Mouse (Mus musculus) bone marrow macrophage, adult 2 months (primary cell): ENCODE results near the gene 1600015I10Rik. TPM values are rescaled to one million over a fixed set of nuclear protein-coding genes. Genes with fewer than 3 reads are reported as not detected.

Experiments
- H3K27ac ChIP-seq: 2 replicates; pipeline ENCODE4 v1.5.1; 2012; ENCODE audit warnings: low read depth, low read length; ENCODE audit not compliant: insufficient read depth
- H3K4me1 ChIP-seq: 2 replicates; pipeline ENCODE4 v1.6.1; 2012; ENCODE audit warnings: low read length; ENCODE audit not compliant: control insufficient read depth, insufficient read depth
- H3K4me3 ChIP-seq: 2 replicates; pipeline ENCODE4 v1.5.1; 2012; ENCODE audit warnings: mild to moderate bottlenecking, low read length, moderate library complexity; ENCODE audit not compliant: insufficient read depth
- CTCF ChIP-seq: IDR thresholded peaks from 2 replicates; pipeline ENCODE4 v1.5.1; 2012; ENCODE audit warnings: low read depth, mild to moderate bottlenecking, low read length, moderate library complexity
- POLR2A ChIP-seq: IDR thresholded peaks from 2 replicates; pipeline ENCODE4 v1.6.1; 2012; ENCODE audit warnings: mild to moderate bottlenecking, low read depth, low read length, borderline replicate concordance
- polyA plus RNA-seq: library from polyadenylated mRNA; stranded (reverse); fragments of >200 nt; gene quantifications from 2 replicates; pipeline ENCODE4 v1.2.4, GENCODE M21; 2012; ENCODE audit not compliant: missing spikeins, insufficient read depth, insufficient read length

Gene 1600015I10Rik
- polyA plus RNA-seq, 1 experiment, result not detected

DNA sequence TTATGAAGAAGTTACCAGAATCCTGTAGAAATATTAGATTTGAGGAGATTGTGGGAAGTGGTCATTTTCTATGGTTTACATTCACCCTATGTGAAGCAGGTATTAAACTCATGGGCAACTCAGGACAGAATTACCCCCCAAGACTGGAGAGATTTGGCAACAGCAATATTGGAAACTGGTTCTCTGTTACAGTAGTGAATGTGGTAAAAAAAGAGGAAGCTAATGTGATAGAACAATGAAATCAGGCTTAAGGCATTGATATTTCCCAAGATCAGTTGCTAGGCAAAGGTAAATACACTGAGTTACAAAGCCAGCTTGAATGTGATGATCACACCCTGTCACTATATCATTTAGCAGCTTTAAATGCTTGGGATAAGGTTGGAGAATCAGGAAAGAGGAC is 38.2 kb downstream of the 1600015I10Rik start:
- Histone ChIP-seq H3K4me1 (no peaks in the 10 kb centered on the region), H3K4me3 (no peak overlapping the region), H3K27ac (no peak overlapping the region)
- TF ChIP-seq CTCF (no peak), POLR2A (no peak)

DNA sequence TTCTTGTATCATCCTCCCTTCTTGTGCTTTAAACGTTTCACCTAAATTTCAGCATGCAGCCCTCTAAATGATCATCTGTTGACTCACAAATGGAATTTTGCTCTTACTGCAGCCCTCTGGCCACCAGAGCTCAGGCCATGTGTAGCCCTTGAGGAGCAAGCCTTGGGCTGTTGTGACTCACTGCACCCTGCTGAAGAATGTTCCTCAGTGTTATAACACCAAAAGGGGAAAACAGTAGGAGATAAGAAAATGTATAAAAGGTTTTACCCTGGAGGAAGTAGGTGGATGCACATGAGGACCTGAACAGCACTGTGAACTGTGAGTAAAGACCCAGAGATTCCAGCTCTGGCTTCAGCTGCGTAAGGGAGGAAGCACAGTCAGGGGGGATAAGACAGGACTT is 45.0 kb downstream of the 1600015I10Rik start, which contains the start of gene Doxl2:
TSS of gene Doxl2 (plus strand) at position 301 of the 400 bp plus-strand sequence.
- H3K27ac ChIP-seq, result no peak within 1 kb of the TSS
- no peak for TF ChIP-seq CTCF
- TF ChIP-seq POLR2A, result no peak

DNA sequence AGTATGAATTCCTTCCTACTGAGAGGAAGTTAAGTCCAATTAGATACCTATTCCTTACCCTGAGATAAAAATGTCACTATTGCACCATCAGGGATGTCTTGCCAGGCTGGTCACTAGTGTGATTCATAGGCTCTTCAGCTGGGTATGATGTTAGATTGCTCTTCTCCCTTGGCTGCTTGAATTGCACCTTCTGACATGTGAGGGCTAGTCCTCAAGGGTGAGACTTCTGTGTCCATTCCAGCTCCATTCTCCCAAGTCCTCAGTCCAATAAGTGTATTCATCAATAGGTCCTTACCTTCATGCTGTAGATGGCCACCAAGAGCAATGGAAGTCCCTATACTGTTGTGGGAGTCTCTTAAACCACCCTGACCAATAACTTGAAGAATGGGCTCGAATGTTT is 49.9 kb downstream of the 1600015I10Rik start:
- H3K4me3 ChIP-seq, result no peak overlapping the region
- no peak overlapping the region for H3K27ac ChIP-seq
- TF ChIP-seq POLR2A, result no peak
- no peak for TF ChIP-seq CTCF
- no peaks in the 10 kb centered on the region for H3K4me1 ChIP-seq

More for the DNA sequence above, 45.0 kb downstream of the 1600015I10Rik start, which contains the start of gene Doxl2:
- Histone ChIP-seq H3K4me1 (no peaks in the 10 kb centered on the region), H3K4me3 (no peak within 1 kb of the TSS)

DNA sequence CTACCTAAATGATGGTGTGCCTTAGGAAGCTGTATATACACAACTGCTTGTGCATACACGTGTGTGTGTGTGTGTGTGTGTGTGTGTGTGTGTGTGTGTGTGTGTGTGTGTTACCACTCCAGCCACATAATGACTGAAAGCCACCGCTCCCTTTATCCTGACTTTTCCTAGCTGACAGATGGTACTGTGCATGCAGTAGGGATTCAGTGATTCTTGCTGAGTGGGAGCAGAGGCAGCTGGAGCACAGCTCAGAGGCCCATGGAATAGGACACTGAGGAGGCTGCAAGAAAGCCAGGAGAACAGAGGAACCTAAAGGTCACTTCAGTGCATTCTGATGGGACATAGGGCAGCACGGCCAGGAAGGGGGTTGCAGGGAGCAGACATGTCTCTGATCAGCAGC is 52.6 kb downstream of the 1600015I10Rik start:
- H3K4me1 ChIP-seq, result no peaks in the 10 kb centered on the region
- no peak overlapping the region for H3K27ac ChIP-seq
- TF ChIP-seq POLR2A (no peak), CTCF (no peak)
- H3K4me3 ChIP-seq, result no peak overlapping the region

Other genes with a start within 250 kb of the 1600015I10Rik start
- 0.40 TPM in 1 of 2 replicates, not detected in the other for gene Gimap4, start 245.3 kb upstream of the 1600015I10Rik start, polyA plus RNA-seq
- gene Gimap6, start 221.7 kb upstream of the 1600015I10Rik start, polyA plus RNA-seq, result 0.46 TPM in 1 of 2 replicates, not detected in the other
- gene Gm28053, start 211.3 kb upstream of the 1600015I10Rik start, polyA plus RNA-seq, result not detected in 2 replicates
- gene Gimap7, start 211.3 kb upstream of the 1600015I10Rik start, polyA plus RNA-seq, result not detected in 2 replicates
- gene Gimap1, start 190.8 kb upstream of the 1600015I10Rik start, polyA plus RNA-seq, result not detected in 2 replicates
- gene Gimap5, start 183.7 kb upstream of the 1600015I10Rik start, polyA plus RNA-seq, result not detected in 2 replicates
- gene Gimap3, start 159.0 kb upstream of the 1600015I10Rik start, polyA plus RNA-seq, result not detected in 2 replicates
- 376 and 481 TPM in 2 replicates for gene Tmem176a, start 89.0 kb upstream of the 1600015I10Rik start, polyA plus RNA-seq
- 992 and 1,024 TPM in 2 replicates for gene Tmem176b, start 88.4 kb upstream of the 1600015I10Rik start, polyA plus RNA-seq
- not detected in 2 replicates for gene Aoc1, start 57.0 kb upstream of the 1600015I10Rik start, polyA plus RNA-seq
- not detected in 2 replicates for gene Doxl2, start 45.1 kb downstream of the 1600015I10Rik start, polyA plus RNA-seq
- not detected in 2 replicates for gene Svs1, start 57.0 kb downstream of the 1600015I10Rik start, polyA plus RNA-seq
- gene Gpnmb, start 106.7 kb downstream of the 1600015I10Rik start, polyA plus RNA-seq, result 3,378 and 3,910 TPM in 2 replicates
- 27.5 and 33.2 TPM in 2 replicates for gene Malsu1, start 143.9 kb downstream of the 1600015I10Rik start, polyA plus RNA-seq